Mouse (Mus musculus) intestine, postnatal 0 days (tissue): Measurements from ENCODE around the gene Fmnl3. TPM values are rescaled to one million over a fixed set of nuclear protein-coding genes. Genes with fewer than 3 reads are reported as not detected.

Experiments
- ATAC-seq: fragments of 200-750 bp; cut with Nextera tagmentation; 2 replicates; pipeline ENCODE4 v1.8.0; 2017; ENCODE audit warnings: mild to moderate bottlenecking, moderate TSS enrichment, moderate library complexity
- H3K27ac ChIP-seq: fragments of 300-500 bp; sonication (generic); 2 replicates; pipeline ENCODE4 v1.5.1; 2014; ENCODE audit warnings: mild to moderate bottlenecking, low read depth, low read length, moderate library complexity
- H3K27me3 ChIP-seq: fragments of 300-500 bp; sonication (generic); replicated peaks from 2 replicates; pipeline ENCODE4 v1.6.1; 2014; ENCODE audit warnings: low read length, mixed read lengths; ENCODE audit not compliant: control insufficient read depth, insufficient read depth
- H3K36me3 ChIP-seq: fragments of 300-500 bp; sonication (generic); 2 replicates; pipeline ENCODE4 v1.6.1; 2014; ENCODE audit warnings: mild to moderate bottlenecking, moderate library complexity; ENCODE audit not compliant: control insufficient read depth, insufficient read depth
- H3K4me1 ChIP-seq: fragments of 300-500 bp; sonication (generic); replicated peaks from 2 replicates; pipeline ENCODE4 v1.6.1; 2014; ENCODE audit warnings: antibody characterized with exemption, low read length, mixed read lengths; ENCODE audit not compliant: control insufficient read depth, insufficient read depth
- H3K4me2 ChIP-seq: fragments of 300-500 bp; sonication (generic); replicated peaks from 2 replicates; pipeline ENCODE4 v1.6.1; 2014; ENCODE audit warnings: low read depth, mild to moderate bottlenecking, moderate library complexity
- H3K4me3 ChIP-seq: fragments of 300-500 bp; sonication (generic); 2 replicates; pipeline ENCODE4 v1.5.1; 2014; ENCODE audit warnings: low read depth, low read length
- H3K9ac ChIP-seq: fragments of 300-500 bp; sonication (generic); 2 replicates; pipeline ENCODE4 v1.6.1; 2014; ENCODE audit warnings: mild to moderate bottlenecking, low read depth, low read length
- H3K9me3 ChIP-seq: fragments of 300-500 bp; sonication (generic); 2 replicates; pipeline ENCODE4 v1.6.1; 2016; ENCODE audit warnings: mixed run types; ENCODE audit not compliant: control insufficient read depth
- CTCF ChIP-seq: sonication (generic); IDR thresholded peaks from 2 replicates; pipeline ENCODE4 v1.5.1; 2016; ENCODE audit warnings: low read depth, mild to moderate bottlenecking, control low read depth, antibody characterized with exemption, moderate library complexity
- WGBS: fragments of 180-500 bp; shearing (Covaris S2); extraction: QIAGEN DNeasy Blood & Tissue Kit; methylation state at CpG from one replicate; pipeline ENCODE4 v1.1.7; 2014; 5-methylcytosine and 5-hydroxymethylcytosine counted together
- polyA plus RNA-seq: library from polyadenylated mRNA; unstranded; fragments of >200 nt; fragmentation: Nextera tagmentation; extraction: Ambion mirVana; gene quantifications from 2 replicates; pipeline ENCODE4 v1.2.1, GENCODE M21; 2015

Fmnl3 gene
- polyA plus RNA-seq, 1 experiment from 2014 or later = 5.6 TPM

DNA sequence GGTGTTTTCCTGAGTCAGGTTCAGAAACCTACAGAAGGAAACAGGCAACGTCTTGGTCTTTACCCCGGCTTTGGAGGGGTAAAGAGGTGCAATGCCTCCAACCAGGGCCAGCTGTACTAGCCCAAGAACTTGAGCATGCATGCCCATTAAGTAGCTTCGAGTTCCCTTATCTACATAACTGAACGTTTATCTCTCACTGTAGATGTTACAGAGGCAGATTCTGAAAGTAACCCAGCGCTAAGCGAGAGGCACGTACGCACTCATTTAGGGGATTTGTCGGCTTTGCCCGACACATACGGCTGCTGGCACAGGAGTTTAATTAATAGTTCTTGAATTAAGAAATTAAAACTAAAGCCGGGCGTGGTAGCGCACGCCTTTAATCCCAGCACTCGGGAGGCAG, 76.0 kb downstream of the Fmnl3 start:
- WGBS = 11% methylated on average over 16 of the region's 16 CpGs
- H3K4me3 ChIP-seq = peak overlapping the region; percentile 67
- no peak for TF ChIP-seq CTCF
- peak overlapping the region; percentile 85 for H3K4me2 ChIP-seq
- ATAC-seq = no peak
- H3K4me1 ChIP-seq = no peaks in the 10 kb centered on the region
- no peaks in the 10 kb centered on the region for H3K27me3 ChIP-seq
- no peaks in the 10 kb centered on the region for H3K9me3 ChIP-seq
- H3K27ac ChIP-seq = no peak overlapping the region
- no peaks in the 10 kb centered on the region for H3K36me3 ChIP-seq
- H3K9ac ChIP-seq = peak overlapping the region; percentile 55

DNA sequence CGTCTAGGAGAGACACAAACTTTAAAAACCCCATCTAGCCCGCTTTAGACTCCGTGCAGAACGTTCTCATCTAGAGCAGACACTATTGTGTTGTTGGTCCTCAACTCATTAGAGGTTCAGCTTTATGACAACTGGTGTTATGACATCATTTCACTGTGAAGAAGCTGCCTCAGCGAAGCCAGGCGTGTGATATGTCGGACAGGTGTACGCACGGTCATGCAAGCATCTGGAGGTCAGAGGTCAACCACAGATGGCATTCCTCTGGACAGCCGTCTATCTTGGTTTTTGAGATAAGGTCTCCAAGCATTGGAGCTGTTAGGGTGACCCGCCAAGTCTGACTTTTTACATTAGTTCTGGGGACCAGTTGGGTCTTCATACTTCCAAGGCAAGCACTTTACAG, 79.7 kb downstream of the Fmnl3 start:
- Histone ChIP-seq H3K4me2 (no peak overlapping the region), H3K4me3 (no peak overlapping the region), H3K9me3 (no peaks in the 10 kb centered on the region), H3K4me1 (no peaks in the 10 kb centered on the region), H3K27me3 (no peaks in the 10 kb centered on the region), H3K36me3 (no peaks in the 10 kb centered on the region), H3K9ac (no peak overlapping the region), H3K27ac (no peak overlapping the region)
- TF ChIP-seq CTCF = no peak
- ATAC-seq = no peak
- WGBS = 70% methylated on average over 11 of the region's 11 CpGs

DNA sequence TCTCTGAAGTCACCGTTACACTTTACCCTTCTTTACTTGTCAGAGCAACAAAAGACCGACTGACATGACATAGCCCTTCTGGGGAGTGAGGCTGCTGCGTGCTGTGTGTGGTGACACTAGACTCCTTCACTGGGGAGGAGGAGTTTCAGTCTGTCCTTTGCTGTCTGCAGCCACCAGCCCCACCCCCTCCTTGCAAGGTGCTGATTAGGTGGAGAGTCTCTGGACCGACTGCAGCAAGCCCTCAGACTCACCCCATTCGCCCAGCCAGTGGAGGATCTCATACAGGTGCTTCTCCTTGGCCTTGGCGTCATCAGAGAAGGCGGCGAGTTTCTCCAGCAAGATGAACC, 85.1 kb downstream of the Fmnl3 start:
- H3K27ac ChIP-seq = peak overlapping the region; percentile 60
- no peaks in the 10 kb centered on the region for H3K36me3 ChIP-seq
- 50% methylated on average over 8 of the region's 8 CpGs for WGBS
- peak overlapping the region; percentile 28 for H3K4me2 ChIP-seq
- no peaks in the 10 kb centered on the region for H3K4me1 ChIP-seq
- peak; percentile 55 for ATAC-seq
- no peak for TF ChIP-seq CTCF
- H3K27me3 ChIP-seq = no peaks in the 10 kb centered on the region
- no peak overlapping the region for H3K4me3 ChIP-seq
- no peak overlapping the region for H3K9ac ChIP-seq
- no peaks in the 10 kb centered on the region for H3K9me3 ChIP-seq

DNA sequence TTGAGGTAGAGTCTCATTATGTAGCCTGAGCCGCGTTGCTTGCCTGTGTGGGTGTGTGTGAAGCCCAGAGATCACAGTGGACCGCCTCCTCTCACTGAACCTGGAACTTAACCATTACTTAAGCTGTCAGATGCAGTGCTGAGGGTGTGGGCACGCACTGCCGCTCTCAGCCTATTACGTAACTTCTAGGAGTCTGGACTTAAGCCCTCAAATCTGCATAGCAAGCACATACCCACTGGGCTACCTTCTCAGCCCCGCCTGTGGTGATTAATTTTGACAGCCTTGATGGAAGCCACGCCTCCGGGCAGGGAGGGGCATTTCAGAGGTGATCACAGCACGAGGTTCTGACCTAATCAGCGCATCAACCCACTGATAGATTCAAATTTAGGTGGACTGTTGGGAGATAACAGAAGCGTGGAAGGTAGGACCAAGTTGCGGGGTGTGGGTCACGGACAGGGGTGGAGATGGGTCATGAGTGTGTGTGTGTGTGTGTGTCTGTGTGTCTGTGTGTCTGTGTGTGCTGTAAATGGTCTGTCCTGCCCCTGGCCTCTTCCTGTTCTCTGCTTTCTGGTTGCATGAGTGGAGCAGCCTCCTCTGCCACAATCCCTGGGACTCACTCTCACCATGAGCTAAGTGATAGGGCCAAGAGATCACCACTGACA, 85.6 kb downstream of the Fmnl3 start:
- H3K9me3 ChIP-seq = no peaks in the 10 kb centered on the region
- H3K4me2 ChIP-seq = peak overlapping the region; percentile 28
- H3K27ac ChIP-seq = peak overlapping the region; percentile 60
- H3K4me1 ChIP-seq = no peaks in the 10 kb centered on the region
- no peak overlapping the region for H3K4me3 ChIP-seq
- ATAC-seq = peak; percentile 96
- H3K27me3 ChIP-seq = no peaks in the 10 kb centered on the region
- TF ChIP-seq CTCF = no peak
- WGBS = 22% methylated on average over 14 of the region's 14 CpGs
- H3K36me3 ChIP-seq = no peaks in the 10 kb centered on the region
- H3K9ac ChIP-seq = no peak overlapping the region

DNA sequence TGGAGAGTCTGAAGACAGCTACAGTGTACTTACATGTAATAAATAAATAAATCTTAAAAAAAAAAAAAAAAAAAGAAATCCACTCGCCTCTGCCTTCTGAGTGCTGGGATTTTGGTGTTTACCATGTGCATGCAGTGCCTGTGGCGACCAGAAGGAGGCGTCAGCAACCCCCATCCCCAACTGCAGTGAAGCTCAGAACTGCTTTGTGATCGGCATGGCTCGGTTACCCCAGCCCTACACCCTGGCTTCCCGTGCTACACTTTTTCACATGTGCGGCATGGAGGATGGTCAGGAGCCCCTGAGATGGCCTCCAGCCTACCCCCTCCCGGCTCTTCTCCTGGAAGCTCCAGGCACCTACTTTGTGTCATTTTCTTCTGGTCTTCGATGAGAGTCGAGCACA, 86.8 kb downstream of the Fmnl3 start:
- Histone ChIP-seq H3K4me2 (no peak overlapping the region), H3K27ac (no peak overlapping the region), H3K4me1 (no peaks in the 10 kb centered on the region), H3K27me3 (no peaks in the 10 kb centered on the region), H3K9me3 (no peaks in the 10 kb centered on the region), H3K36me3 (no peaks in the 10 kb centered on the region), H3K4me3 (no peak overlapping the region), H3K9ac (no peak overlapping the region)
- WGBS = 66% methylated on average over 10 of the region's 10 CpGs
- TF ChIP-seq CTCF = peak; percentile 62
- ATAC-seq = no peak

DNA sequence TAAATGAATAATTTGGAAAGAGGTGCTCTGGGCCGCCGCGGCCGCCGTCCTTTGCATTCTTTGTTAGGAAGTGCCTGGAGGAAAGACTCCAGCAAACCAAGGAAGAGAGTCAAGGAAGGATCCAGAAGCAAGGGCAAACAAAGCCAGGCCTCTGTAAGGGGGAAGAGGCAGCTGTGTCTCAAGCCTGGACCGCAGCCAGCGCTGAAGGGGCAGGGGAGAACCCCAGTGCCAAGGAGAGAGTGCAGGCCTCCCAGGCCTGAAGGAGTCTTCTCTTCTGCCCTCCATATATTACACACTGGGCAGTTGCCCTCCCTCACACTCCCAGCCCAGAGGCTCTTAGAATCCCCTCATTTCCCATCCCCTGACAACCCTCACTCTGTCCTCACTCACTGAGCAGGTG, 92.0 kb downstream of the Fmnl3 start:
- no peaks in the 10 kb centered on the region for H3K4me1 ChIP-seq
- 82% methylated on average over 7 of the region's 7 CpGs for WGBS
- H3K27ac ChIP-seq = no peak overlapping the region
- H3K9ac ChIP-seq = no peak overlapping the region
- H3K27me3 ChIP-seq = no peaks in the 10 kb centered on the region
- no peak overlapping the region for H3K4me2 ChIP-seq
- no peak overlapping the region for H3K4me3 ChIP-seq
- ATAC-seq = no peak
- H3K36me3 ChIP-seq = no peaks in the 10 kb centered on the region
- no peaks in the 10 kb centered on the region for H3K9me3 ChIP-seq
- TF ChIP-seq CTCF = no peak

DNA sequence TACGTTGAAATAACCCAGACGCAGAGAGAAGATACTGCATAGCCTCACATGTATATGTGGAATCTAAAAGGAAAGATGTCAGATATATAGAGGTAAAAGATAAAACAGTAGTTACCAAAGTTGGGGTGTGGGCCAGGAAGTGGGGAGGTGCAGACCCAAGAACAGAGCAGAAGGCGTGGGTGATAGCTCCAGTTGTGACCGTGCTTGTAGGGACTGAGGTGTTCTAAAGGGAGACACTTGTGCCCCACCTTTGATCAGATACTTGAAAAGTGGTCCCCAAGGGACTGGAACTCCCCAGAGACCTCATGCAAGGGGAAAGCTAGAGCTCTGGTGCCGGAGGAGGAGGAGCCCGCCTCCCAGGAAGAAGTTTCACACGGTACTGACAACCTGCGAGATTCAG, 94.2 kb downstream of the Fmnl3 start:
- no peak for ATAC-seq
- 82% methylated on average over 8 of the region's 8 CpGs for WGBS
- Histone ChIP-seq H3K9me3 (no peaks in the 10 kb centered on the region), H3K4me1 (no peaks in the 10 kb centered on the region), H3K36me3 (no peaks in the 10 kb centered on the region), H3K4me3 (no peak overlapping the region), H3K27ac (no peak overlapping the region), H3K9ac (no peak overlapping the region), H3K4me2 (no peak overlapping the region), H3K27me3 (no peaks in the 10 kb centered on the region)
- no peak for TF ChIP-seq CTCF

Other genes with a start within 250 kb of the Fmnl3 start
- 14.3 and 16.0 TPM in 2 replicates for gene Spats2, start 244.6 kb downstream of the Fmnl3 start, polyA plus RNA-seq
- gene Kcnh3, start 145.6 kb downstream of the Fmnl3 start, polyA plus RNA-seq = 0.20 and 0.48 TPM in 2 replicates
- 86.8 and 92.0 TPM in 2 replicates for gene Mcrs1, start 118.5 kb downstream of the Fmnl3 start, polyA plus RNA-seq
- 10.8 and 12.7 TPM in 2 replicates for gene Prpf40b, start 75.4 kb downstream of the Fmnl3 start, polyA plus RNA-seq
- not detected in 2 replicates for gene Fam186b, start 74.6 kb downstream of the Fmnl3 start, polyA plus RNA-seq
- 1,126 and 1,190 TPM in 2 replicates for gene Tmbim6, start 22.4 kb upstream of the Fmnl3 start, polyA plus RNA-seq
- 1.8 and 2.1 TPM in 2 replicates for gene Nckap5l, start 87.3 kb upstream of the Fmnl3 start, polyA plus RNA-seq
- gene Bcdin3d, start 104.2 kb upstream of the Fmnl3 start, polyA plus RNA-seq = 12.6 and 13.2 TPM in 2 replicates
- gene Faim2, start 157.7 kb upstream of the Fmnl3 start, polyA plus RNA-seq = 1.5 and 1.6 TPM in 2 replicates
- gene Aqp2, start 208.6 kb upstream of the Fmnl3 start, polyA plus RNA-seq = not detected in 2 replicates
- gene Aqp5, start 220.3 kb upstream of the Fmnl3 start, polyA plus RNA-seq = 0.14 TPM in 1 of 2 replicates, not detected in the other
- gene Aqp6, start 230.9 kb upstream of the Fmnl3 start, polyA plus RNA-seq = not detected in 2 replicates